Mouse (Mus musculus) midbrain, embryonic 10.5 days (tissue): Measurements from ENCODE around the gene Smo. TPM values are rescaled to one million over a fixed set of nuclear protein-coding genes. Genes with fewer than 3 reads are reported as not detected.

Source experiments
- DNase-seq: peaks from one replicate; pipeline ENCODE4 v3.0.0-alpha.2; 2017; ENCODE audit warnings: low spot score
- H3K27ac ChIP-seq: fragments of 300-500 bp; sonication (generic); replicated peaks from 2 replicates; pipeline ENCODE4 v1.5.1; 2016; ENCODE audit warnings: mild to moderate bottlenecking
- H3K27me3 ChIP-seq: fragments of 300-500 bp; sonication (generic); 2 replicates; pipeline ENCODE4 v1.6.1; 2016; ENCODE audit warnings: low read depth, mild to moderate bottlenecking; ENCODE audit not compliant: poor library complexity, severe bottlenecking
- H3K36me3 ChIP-seq: fragments of 300-500 bp; sonication (generic); 2 replicates; pipeline ENCODE4 v1.6.1; 2016; ENCODE audit warnings: mild to moderate bottlenecking, moderate library complexity
- H3K4me1 ChIP-seq: fragments of 300-500 bp; sonication (generic); 2 replicates; pipeline ENCODE4 v1.6.1; 2016
- H3K4me3 ChIP-seq: fragments of 300-500 bp; sonication (generic); 2 replicates; pipeline ENCODE4 v1.5.1; 2016; ENCODE audit warnings: mild to moderate bottlenecking, moderate library complexity
- H3K9me3 ChIP-seq: fragments of 300-500 bp; sonication (generic); replicated peaks from 2 replicates; pipeline ENCODE4 v1.6.1; 2016; ENCODE audit warnings: mild to moderate bottlenecking
- WGBS: fragments of 180-500 bp; shearing (Covaris S2); methylation state at CpG from one replicate; pipeline ENCODE4 v1.1.7; 2016; 5-methylcytosine and 5-hydroxymethylcytosine counted together
- polyA plus RNA-seq: library from polyadenylated mRNA; unstranded; fragments of >200 nt; fragmentation: Nextera tagmentation; extraction: Ambion mirVana; gene quantifications from 2 replicates; pipeline ENCODE4 v1.2.1, GENCODE M21; 2016

Smo gene
- 49.6 and 51.7 TPM in 2 replicates for polyA plus RNA-seq

DNA sequence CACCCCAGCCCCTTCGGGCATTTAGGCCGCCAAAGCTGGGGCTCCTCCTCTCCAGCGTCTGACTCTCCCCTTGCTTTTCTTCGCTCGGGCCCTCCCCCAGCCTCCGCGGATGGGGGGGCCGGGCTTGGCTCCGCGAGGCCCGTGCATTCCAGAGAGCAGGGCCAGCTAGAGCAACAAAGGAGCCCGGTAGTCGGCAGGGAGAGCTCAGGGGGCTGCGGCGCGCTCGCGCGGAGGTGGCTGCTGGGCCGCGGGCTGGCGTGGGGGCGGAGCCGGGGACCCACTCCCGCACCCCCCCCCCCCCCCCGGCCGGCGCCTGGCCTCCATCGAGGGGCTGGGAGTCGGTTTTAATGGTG is at the start of gene Smo:
Gene Smo, plus strand, starts transcription at position 168 of the 353 bp plus-strand sequence.
- under 1% methylated on average over 24 of the region's 30 CpGs for WGBS
- peak within 1 kb of the TSS; percentile 99 for H3K4me3 ChIP-seq
- peaks cover 25% of the 10 kb centered on the region for H3K36me3 ChIP-seq
- DNase-seq = peak; percentile 94
- H3K4me1 ChIP-seq = peaks cover 27% of the 10 kb centered on the region
- no peaks in the 10 kb centered on the region for H3K27me3 ChIP-seq
- H3K27ac ChIP-seq = peak within 1 kb of the TSS; percentile 100
- no peaks in the 10 kb centered on the region for H3K9me3 ChIP-seq

DNA sequence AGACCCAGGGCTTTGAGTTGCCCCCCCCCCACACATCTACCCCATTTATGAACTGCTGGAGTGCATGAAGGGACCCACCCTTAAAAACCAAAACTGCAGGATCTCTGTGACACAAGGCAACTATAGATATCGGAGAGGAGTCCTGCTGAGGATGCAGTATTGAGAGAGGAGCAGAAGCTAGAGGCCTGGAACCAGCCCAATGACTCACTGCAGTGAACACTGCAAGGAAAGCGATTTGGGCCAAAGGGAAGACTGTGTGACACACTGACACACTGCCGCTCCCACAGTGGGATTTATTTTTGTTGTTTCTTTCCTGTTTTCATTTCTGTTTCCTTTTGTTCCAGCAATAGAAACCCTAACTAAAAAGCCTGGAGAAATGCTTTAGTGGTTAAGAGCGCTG is 49.4 kb upstream of the Smo start:
- no peak for DNase-seq
- no peaks in the 10 kb centered on the region for H3K9me3 ChIP-seq
- H3K4me3 ChIP-seq = no peak overlapping the region
- 0 out of 2 replicates have a peak, but pooled peaks cover 3% of the 10 kb centered on the region for H3K27me3 ChIP-seq
- 79% methylated on average over 4 of the region's 4 CpGs for WGBS
- H3K27ac ChIP-seq = no peak overlapping the region
- H3K4me1 ChIP-seq = no peaks in the 10 kb centered on the region; the same call in 1 of the 2 replicates
- H3K36me3 ChIP-seq = no peaks in the 10 kb centered on the region

DNA sequence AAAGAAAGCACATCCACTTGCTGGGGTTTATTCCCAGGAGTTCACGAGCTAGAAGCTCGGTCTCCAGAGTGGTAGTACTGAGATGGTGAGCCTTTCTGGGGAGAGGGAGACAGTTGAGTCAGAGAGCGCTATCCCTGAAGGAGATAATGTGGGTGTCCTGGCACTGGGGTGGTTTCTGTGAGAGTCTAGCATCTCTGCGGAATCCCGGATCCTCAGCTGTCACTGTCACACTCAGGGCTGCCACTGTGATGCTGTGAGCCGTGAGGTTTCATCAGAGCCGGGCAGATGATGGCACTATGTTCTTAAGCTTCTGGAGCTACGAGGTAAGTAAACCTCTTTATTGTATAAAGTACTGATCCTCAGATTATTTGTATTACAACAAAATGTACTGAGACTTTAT is 45.8 kb upstream of the Smo start:
- 79% methylated on average over 8 of the region's 8 CpGs for WGBS
- H3K9me3 ChIP-seq = no peaks in the 10 kb centered on the region

DNA sequence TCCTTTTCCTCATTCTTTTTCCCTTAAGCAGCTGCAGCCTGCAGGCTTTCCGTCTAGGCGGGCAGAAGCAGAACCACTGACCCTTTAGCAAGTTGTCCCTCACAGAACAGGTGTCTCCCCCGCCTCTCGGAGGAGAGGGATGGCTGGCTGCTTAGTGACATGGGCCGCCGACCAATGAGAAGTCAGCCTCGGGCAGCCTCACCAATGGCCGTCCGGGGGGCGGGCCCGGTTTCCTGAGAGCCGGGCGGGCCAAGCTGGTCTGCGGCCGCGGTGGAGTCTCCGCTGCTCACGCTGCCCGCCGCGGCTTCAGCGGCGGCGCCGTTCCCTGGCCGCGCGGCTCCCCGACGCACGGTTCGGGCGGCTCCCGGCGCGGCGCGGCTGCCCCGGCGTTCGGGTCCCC is 41.4 kb upstream of the Smo start, which contains the start of gene Tspan33:
Gene Tspan33, plus strand, starts transcription at position 270 of the 400 bp plus-strand sequence.
- under 1% methylated on average over 40 of the region's 41 CpGs for WGBS
- H3K9me3 ChIP-seq = no peaks in the 10 kb centered on the region
- peak; percentile 94 for DNase-seq
- H3K27ac ChIP-seq = peak within 1 kb of the TSS; percentile 91
- H3K36me3 ChIP-seq = no peaks in the 10 kb centered on the region
- H3K4me1 ChIP-seq = peaks cover 30% of the 10 kb centered on the region
- H3K4me3 ChIP-seq = peak within 1 kb of the TSS; percentile 91
- peaks cover 57% of the 10 kb centered on the region for H3K27me3 ChIP-seq

More for the DNA sequence above, 45.8 kb upstream of the Smo start:
- H3K4me3 ChIP-seq = no peak overlapping the region
- H3K27ac ChIP-seq = no peak overlapping the region
- H3K27me3 ChIP-seq = peaks cover 34% of the 10 kb centered on the region
- DNase-seq = no peak
- no peaks in the 10 kb centered on the region for H3K36me3 ChIP-seq
- H3K4me1 ChIP-seq = peaks cover 9% of the 10 kb centered on the region

DNA sequence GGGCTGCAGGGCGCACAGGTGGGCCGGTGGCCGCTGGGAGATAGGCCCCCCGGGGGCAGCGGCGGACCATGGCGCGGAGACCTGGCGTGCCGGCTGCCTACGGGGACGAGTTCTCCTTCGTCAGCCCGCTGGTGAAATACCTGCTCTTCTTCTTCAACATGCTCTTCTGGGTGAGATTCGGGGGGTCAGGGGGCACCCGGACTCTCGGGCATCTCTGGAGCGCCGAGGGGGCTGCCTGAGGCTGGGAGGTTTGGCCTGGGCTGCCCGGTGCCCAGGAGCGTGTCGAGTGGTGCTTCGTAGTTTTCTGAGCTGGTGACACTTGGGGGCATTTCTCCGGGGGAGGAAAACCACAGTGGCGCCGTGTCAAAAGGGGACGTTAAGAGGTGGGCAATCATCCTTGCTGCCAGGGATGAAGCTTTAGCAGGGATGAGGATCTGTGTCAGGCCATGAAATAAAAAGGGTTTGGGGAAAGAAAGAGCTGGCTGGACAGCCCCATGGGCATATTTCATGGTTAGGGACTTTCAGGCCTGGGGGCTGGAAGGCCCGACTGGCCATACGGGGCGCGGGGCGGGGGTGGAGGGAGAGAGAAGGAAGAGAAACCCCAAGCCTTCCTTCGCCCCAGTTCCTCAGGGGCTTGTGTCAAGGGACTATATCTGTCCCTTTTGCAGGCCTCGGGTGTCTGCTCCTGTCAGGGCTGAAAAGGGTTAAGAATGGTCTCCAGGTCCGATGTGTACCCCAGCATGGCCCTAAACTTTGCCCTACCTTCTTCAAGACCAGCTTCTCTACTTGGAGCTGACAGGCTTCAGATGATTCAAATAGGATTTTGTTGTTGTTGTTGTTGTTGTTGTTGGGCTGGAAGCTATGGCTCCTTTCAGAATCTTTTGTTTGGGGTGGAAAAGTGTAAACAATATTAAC is 40.7 kb upstream of the Smo start:
- no peak for DNase-seq
- 2% methylated on average over 35 of the region's 35 CpGs for WGBS
- no peaks in the 10 kb centered on the region for H3K36me3 ChIP-seq
- H3K9me3 ChIP-seq = no peaks in the 10 kb centered on the region
- peak overlapping the region; percentile 91 for H3K4me3 ChIP-seq
- H3K27ac ChIP-seq = peak overlapping the region; percentile 91
- H3K27me3 ChIP-seq = peaks cover 57% of the 10 kb centered on the region
- peaks cover 30% of the 10 kb centered on the region for H3K4me1 ChIP-seq

DNA sequence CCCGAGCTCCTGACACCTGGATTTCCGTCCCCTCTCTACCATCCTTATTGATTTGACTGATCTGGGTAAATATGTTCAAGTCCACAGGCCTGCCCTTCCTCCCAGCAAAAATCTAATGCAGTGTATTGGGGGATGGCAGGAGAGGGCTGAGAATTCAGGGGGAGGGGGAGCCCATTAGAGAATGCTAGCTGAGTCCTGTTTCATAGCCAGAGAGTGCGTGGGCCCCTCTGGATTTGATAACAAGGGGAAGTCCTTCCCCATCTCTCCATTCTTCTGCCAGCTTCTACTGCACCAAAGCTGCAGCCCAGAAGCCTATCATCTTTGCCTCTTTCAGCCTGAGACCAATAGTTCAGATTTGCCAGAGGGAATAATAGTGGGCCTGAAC is 40.0 kb upstream of the Smo start:
- Histone ChIP-seq H3K9me3 (no peaks in the 10 kb centered on the region), H3K27me3 (peaks cover 57% of the 10 kb centered on the region), H3K4me3 (peak overlapping the region; percentile 91), H3K27ac (no peak overlapping the region; the same call in 1 of the 2 replicates), H3K4me1 (peaks cover 30% of the 10 kb centered on the region), H3K36me3 (no peaks in the 10 kb centered on the region)
- whole genome bisulfite sequencing = 42% methylated on average over 3 of the region's 3 CpGs
- DNase-seq = no peak

DNA sequence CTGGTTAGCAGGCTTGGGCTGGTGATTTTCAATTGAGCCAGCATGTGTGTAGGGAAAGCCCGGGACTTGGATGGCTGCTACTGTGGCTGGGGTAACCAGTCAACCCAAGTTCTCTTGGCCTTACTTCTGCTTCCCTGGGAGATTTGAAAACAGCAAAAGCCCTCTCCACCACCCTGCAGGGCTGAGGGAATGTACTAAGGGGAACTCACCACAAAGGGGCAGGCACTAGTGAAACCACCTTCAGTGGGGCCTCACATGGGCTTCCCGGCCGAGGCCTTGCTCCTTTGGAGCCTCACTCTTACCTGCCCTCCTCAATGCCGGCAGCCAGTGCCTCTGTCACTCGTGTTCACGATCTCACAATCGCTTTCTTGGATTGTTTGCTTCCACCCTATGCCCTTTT is 39.3 kb upstream of the Smo start:
- no peak for DNase-seq
- peaks cover 53% of the 10 kb centered on the region for H3K27me3 ChIP-seq
- H3K27ac ChIP-seq = no peak overlapping the region; the same call in 1 of the 2 replicates
- 74% methylated on average over 7 of the region's 7 CpGs for whole genome bisulfite sequencing
- H3K9me3 ChIP-seq = no peaks in the 10 kb centered on the region
- peak overlapping the region; percentile 7; the same call in 1 of the 2 replicates for H3K4me3 ChIP-seq
- peaks cover 32% of the 10 kb centered on the region for H3K4me1 ChIP-seq
- H3K36me3 ChIP-seq = no peaks in the 10 kb centered on the region

DNA sequence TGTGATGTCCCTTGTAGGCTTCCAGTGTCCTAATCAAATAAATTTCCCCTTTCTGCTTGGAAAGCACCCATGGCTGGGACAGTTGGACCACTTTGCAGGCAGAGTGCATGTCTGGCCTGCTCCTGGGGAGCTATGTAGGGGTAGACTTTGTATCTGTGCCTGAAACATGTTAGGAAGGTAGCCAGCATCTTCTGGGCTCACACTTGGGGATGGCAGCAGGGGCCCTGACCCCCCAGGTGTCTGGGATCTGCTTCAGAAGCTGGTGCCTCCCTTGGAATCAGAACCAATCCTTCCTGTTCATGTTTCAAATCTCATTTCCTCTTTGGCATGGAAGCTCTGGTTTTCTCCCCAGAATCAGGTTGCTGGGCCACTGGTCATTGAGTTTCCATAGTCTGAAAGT is 38.2 kb upstream of the Smo start:
- peaks cover 41% of the 10 kb centered on the region for H3K27me3 ChIP-seq
- no peak overlapping the region for H3K4me3 ChIP-seq
- peak overlapping the region; percentile 46; the same call in 1 of the 2 replicates for H3K27ac ChIP-seq
- DNase-seq = no peak
- H3K4me1 ChIP-seq = peaks cover 33% of the 10 kb centered on the region
- H3K9me3 ChIP-seq = no peaks in the 10 kb centered on the region
- no peaks in the 10 kb centered on the region for H3K36me3 ChIP-seq

DNA sequence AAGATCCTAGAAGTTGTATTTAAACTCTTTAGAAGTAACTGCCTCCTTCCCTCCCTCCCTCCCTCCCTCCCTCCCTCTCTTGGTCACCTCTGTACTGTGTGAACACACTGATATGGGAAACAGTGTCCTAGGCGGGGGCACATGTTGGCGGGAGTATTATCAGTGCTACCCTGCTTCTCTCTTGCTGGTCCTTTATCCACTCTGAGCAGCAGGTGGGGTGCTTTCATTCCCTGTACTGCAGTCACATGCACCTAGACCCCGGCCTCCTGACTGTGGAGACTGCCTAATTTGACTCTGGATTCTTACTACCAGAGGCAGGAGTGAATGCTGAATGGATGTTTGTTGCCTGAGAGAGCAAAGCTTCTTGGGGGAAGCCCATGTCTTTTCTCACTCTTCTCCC is 37.8 kb upstream of the Smo start:
- 30% methylated on average over 3 of the region's 3 CpGs for WGBS
- H3K27ac ChIP-seq = no peak overlapping the region

DNA sequence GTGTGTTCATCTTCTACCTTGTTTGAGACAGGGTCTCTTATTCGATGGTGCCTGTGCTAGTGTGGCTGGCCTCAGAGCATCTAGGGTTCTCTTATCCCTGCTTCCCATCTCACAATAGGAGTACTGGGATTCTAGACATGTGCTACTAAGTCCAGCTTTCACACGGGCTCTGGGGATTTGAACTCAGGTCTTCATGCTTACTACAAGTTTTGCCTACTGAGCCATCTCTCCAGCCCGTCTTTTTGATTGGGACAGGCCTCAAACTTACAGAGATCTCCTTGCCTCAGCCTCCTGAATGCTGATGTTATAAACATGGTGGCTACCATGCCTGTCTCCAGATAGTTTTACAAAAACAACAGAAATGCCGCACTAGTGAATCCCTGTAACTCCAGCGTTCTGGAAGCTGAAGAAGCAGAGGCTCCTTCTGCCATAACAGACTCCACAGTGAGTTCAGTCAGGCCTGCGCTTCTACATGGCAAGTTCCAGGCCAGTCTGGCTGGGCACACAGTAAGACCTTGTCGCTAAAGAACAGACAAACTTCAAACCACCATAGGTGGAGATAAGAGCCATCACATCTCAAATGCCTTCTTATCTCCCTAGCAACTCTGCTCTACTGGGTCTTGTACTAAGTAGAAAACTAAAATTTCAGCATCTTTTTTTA is 36.1 kb upstream of the Smo start:
- peaks cover 27% of the 10 kb centered on the region for H3K4me1 ChIP-seq
- no peaks in the 10 kb centered on the region for H3K9me3 ChIP-seq
- no peak for DNase-seq
- WGBS = 90% methylated on average over 7 of the region's 7 CpGs
- H3K27me3 ChIP-seq = peaks cover 25% of the 10 kb centered on the region
- no peak overlapping the region for H3K4me3 ChIP-seq
- H3K27ac ChIP-seq = no peak overlapping the region
- H3K36me3 ChIP-seq = no peaks in the 10 kb centered on the region

More for the DNA sequence above, 37.8 kb upstream of the Smo start:
- no peaks in the 10 kb centered on the region for H3K36me3 ChIP-seq
- H3K9me3 ChIP-seq = no peaks in the 10 kb centered on the region
- H3K4me3 ChIP-seq = no peak overlapping the region
- peaks cover 37% of the 10 kb centered on the region for H3K27me3 ChIP-seq
- DNase-seq = no peak
- H3K4me1 ChIP-seq = peaks cover 33% of the 10 kb centered on the region

DNA sequence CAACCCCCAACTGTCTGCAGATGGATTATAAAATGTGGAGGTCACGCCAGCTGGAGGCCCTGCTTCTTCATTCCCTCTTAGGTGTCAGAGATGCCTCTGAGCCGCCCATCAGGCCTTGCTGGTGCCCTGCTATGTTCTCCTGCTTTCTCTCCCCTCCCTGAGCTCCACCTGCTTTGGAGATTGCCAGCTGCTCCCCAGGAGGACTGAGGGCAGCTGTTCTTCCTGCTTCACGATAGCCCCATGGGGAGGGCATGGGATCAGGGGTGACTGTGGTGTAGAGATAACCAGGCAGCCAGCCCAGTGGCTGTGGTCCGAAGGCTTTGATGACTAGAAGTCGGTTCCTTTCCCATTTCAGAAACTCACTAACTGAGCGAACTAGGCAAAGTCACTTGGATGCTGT is 34.3 kb upstream of the Smo start:
- H3K36me3 ChIP-seq = no peaks in the 10 kb centered on the region
- WGBS = 70% methylated on average over 6 of the region's 6 CpGs

DNA sequence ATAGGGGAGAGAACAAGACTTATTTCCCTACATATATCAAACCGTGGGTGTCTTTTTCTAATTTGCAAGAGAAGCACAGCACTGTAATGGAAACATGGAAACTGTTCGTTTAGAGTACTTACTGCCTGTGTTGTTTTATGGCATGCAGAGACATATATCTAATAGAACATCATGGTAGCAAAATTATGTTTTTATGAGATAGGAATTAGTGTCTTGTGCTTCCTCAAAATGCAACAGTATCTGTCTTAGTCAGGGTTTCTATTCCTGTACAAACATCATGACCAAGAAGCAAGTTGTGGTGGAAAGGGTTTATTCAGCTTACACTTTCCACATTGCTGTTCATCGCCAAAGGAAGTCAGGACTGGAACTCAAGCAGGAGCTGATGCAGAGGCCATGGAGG is 33.2 kb upstream of the Smo start:
- peaks cover 17% of the 10 kb centered on the region for H3K27me3 ChIP-seq
- no peak for DNase-seq
- no peak overlapping the region for H3K27ac ChIP-seq
- H3K9me3 ChIP-seq = no peaks in the 10 kb centered on the region
- no peaks in the 10 kb centered on the region for H3K36me3 ChIP-seq
- H3K4me3 ChIP-seq = no peak overlapping the region
- H3K4me1 ChIP-seq = peaks cover 20% of the 10 kb centered on the region
- WGBS = 87% methylated on average over 3 of the region's 3 CpGs

More for the DNA sequence above, 34.3 kb upstream of the Smo start:
- DNase-seq = no peak
- Histone ChIP-seq H3K27me3 (peaks cover 15% of the 10 kb centered on the region), H3K4me3 (no peak overlapping the region), H3K9me3 (no peaks in the 10 kb centered on the region), H3K4me1 (peaks cover 12% of the 10 kb centered on the region), H3K27ac (peak overlapping the region; percentile 67; the same call in 1 of the 2 replicates)

DNA sequence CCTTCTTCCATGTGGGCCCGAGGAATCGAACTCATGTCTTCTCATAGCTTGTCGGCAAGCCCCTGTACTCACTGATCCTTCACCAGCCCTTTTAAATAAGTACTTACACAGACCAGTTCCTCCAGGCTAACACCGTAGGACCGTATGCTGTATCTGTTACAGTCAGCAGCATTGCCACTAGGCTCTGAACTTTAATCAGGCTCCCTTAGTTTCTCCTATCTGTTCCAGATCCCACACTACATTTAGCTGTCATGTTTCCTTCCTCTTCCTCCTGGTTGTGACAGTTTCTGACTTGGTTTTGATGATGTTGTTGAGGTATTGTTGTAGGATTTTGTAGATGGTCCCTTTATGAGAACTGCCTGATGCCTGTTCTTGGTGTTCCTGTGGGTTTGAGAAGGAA is 31.2 kb upstream of the Smo start:
- Histone ChIP-seq H3K36me3 (no peaks in the 10 kb centered on the region), H3K4me3 (no peak overlapping the region), H3K4me1 (peaks cover 37% of the 10 kb centered on the region), H3K27me3 (peaks cover 17% of the 10 kb centered on the region), H3K27ac (no peak overlapping the region), H3K9me3 (no peaks in the 10 kb centered on the region)
- DNase-seq = no peak
- WGBS = 93% methylated on average over 5 of the region's 5 CpGs
